Mouse (Mus musculus): ENCODE measurements around the gene Nhs. TPM values are rescaled to one million over a fixed set of nuclear protein-coding genes. Genes with fewer than 3 reads are reported as not detected.

Gene Nhs
- total and polyA plus RNA-seq, 2 experiments from 2014 or later: 4.3 to 19.1 TPM

- H3K27ac ChIP-seq (ENCODE audit: low read depth, low read length): no peak overlapping the region
- H3K4me3 ChIP-seq (ENCODE audit: low read depth, low read length): no peak overlapping the region
- H3K4me2 ChIP-seq (ENCODE audit: low read depth, low read length, poor library complexity, severe bottlenecking): no peak overlapping the region
- WGBS: 85% methylated on average over 2 of the region's 2 CpGs
- H3K9me3 ChIP-seq (ENCODE audit: low read length): no peaks in the 10 kb centered on the region
- DNase-seq (ENCODE audit: low spot score) (no peak), ATAC-seq (ENCODE audit: low FRiP score) (no peak)
- no peak overlapping the region for H3K9ac ChIP-seq (replicated peaks; ENCODE audit: low read length, poor library complexity, severe bottlenecking)
- no peaks in the 10 kb centered on the region for H3K4me1 ChIP-seq (ENCODE audit: insufficient read depth, low read length)
- no peaks in the 10 kb centered on the region for H3K36me3 ChIP-seq (ENCODE audit: insufficient read depth, low read length)
- peaks cover 2% of the 10 kb centered on the region; the same call in 1 of the 2 replicates for H3K27me3 ChIP-seq (ENCODE audit: insufficient read depth, low read length)
- TF ChIP-seq CTCF (IDR thresholded peaks at IDR 0.05): no peak
Observed at GRCm38 (mm10) chrX:161922655-161923054, 236.9 kb downstream of the Nhs start.

GRCm38 (mm10) chrX:161921581-161921980, 237.9 kb downstream of the Nhs start:
- H3K4me1 ChIP-seq (ENCODE audit: insufficient read depth, low read length): no peaks in the 10 kb centered on the region
- DNase-seq (ENCODE audit: low spot score): no peak
- ATAC-seq (ENCODE audit: low FRiP score): no peak
- no peak overlapping the region for H3K27ac ChIP-seq (ENCODE audit: low read depth, low read length)
- no peaks in the 10 kb centered on the region for H3K9me3 ChIP-seq (ENCODE audit: low read length)
- 57% methylated on average over 1 of the region's 1 CpGs for WGBS
- H3K4me3 ChIP-seq (ENCODE audit: low read depth, low read length): no peak overlapping the region
- no peak for TF ChIP-seq CTCF (IDR thresholded peaks at IDR 0.05)
- H3K9ac ChIP-seq (replicated peaks; ENCODE audit: low read length, poor library complexity, severe bottlenecking): no peak overlapping the region
- peaks cover under 1% of the 10 kb centered on the region; the same call in 1 of the 2 replicates for H3K27me3 ChIP-seq (ENCODE audit: insufficient read depth, low read length)
- no peak overlapping the region for H3K4me2 ChIP-seq (ENCODE audit: low read depth, low read length, poor library complexity, severe bottlenecking)
- H3K36me3 ChIP-seq (ENCODE audit: insufficient read depth, low read length): no peaks in the 10 kb centered on the region

DNA sequence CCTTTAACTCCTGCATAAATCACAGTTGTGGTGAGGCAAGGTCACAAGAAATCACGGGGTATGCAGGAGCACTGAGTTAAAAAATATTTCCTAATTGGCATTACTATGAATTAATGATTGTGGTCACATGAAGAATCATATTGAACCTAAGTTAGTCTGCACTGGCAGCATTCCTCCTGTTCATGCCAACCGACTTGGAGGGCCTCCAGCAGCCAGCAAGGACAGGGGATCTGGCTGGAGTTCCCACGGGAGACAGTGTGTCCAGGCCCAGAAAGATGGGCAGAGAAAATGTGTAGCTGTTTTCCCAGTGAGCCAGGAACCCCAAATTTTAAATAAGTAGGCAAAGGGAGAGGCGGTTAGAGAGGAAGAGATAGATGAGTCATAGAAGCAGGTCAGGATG, 249.6 kb downstream of the Nhs start:
- Histone ChIP-seq H3K27ac (ENCODE audit: low read depth, low read length) (no peak overlapping the region), H3K4me1 (ENCODE audit: insufficient read depth, low read length) (no peaks in the 10 kb centered on the region), H3K9ac (replicated peaks; ENCODE audit: low read length, poor library complexity, severe bottlenecking) (no peak overlapping the region), H3K4me2 (ENCODE audit: low read depth, low read length, poor library complexity, severe bottlenecking) (no peak overlapping the region), H3K9me3 (ENCODE audit: low read length) (no peaks in the 10 kb centered on the region), H3K4me3 (ENCODE audit: low read depth, low read length) (no peak overlapping the region), H3K27me3 (ENCODE audit: insufficient read depth, low read length) (peaks cover 6% of the 10 kb centered on the region; the same call in 1 of the 2 replicates), H3K36me3 (ENCODE audit: insufficient read depth, low read length) (no peaks in the 10 kb centered on the region)
- DNase-seq (ENCODE audit: low spot score) (no peak), ATAC-seq (ENCODE audit: low FRiP score) (no peak)
- 61% methylated on average over 4 of the region's 4 CpGs for WGBS
- TF ChIP-seq CTCF (IDR thresholded peaks at IDR 0.05): no peak

- H3K36me3 ChIP-seq (ENCODE audit: insufficient read depth, low read length): no peaks in the 10 kb centered on the region
- TF ChIP-seq CTCF (IDR thresholded peaks at IDR 0.05): peak; percentile 19
- no peaks in the 10 kb centered on the region for H3K4me1 ChIP-seq (ENCODE audit: insufficient read depth, low read length)
- ATAC-seq (ENCODE audit: low FRiP score) (peak; percentile 79), DNase-seq (ENCODE audit: low spot score) (peak; percentile 38)
- H3K9me3 ChIP-seq (ENCODE audit: low read length): no peaks in the 10 kb centered on the region
- peak overlapping the region; percentile 84 for H3K27ac ChIP-seq (ENCODE audit: low read depth, low read length)
- H3K4me2 ChIP-seq (ENCODE audit: low read depth, low read length, poor library complexity, severe bottlenecking): peak overlapping the region; percentile 62
- peaks cover 6% of the 10 kb centered on the region; the same call in 1 of the 2 replicates for H3K27me3 ChIP-seq (ENCODE audit: insufficient read depth, low read length)
- peak overlapping the region; percentile 54 for H3K4me3 ChIP-seq (ENCODE audit: low read depth, low read length)
- peak overlapping the region; percentile 68 for H3K9ac ChIP-seq (replicated peaks; ENCODE audit: low read length, poor library complexity, severe bottlenecking)
- WGBS: 23% methylated on average over 47 of the region's 48 CpGs
Observed at GRCm38 (mm10) chrX:161908652-161909403, 250.7 kb downstream of the Nhs start.

DNA sequence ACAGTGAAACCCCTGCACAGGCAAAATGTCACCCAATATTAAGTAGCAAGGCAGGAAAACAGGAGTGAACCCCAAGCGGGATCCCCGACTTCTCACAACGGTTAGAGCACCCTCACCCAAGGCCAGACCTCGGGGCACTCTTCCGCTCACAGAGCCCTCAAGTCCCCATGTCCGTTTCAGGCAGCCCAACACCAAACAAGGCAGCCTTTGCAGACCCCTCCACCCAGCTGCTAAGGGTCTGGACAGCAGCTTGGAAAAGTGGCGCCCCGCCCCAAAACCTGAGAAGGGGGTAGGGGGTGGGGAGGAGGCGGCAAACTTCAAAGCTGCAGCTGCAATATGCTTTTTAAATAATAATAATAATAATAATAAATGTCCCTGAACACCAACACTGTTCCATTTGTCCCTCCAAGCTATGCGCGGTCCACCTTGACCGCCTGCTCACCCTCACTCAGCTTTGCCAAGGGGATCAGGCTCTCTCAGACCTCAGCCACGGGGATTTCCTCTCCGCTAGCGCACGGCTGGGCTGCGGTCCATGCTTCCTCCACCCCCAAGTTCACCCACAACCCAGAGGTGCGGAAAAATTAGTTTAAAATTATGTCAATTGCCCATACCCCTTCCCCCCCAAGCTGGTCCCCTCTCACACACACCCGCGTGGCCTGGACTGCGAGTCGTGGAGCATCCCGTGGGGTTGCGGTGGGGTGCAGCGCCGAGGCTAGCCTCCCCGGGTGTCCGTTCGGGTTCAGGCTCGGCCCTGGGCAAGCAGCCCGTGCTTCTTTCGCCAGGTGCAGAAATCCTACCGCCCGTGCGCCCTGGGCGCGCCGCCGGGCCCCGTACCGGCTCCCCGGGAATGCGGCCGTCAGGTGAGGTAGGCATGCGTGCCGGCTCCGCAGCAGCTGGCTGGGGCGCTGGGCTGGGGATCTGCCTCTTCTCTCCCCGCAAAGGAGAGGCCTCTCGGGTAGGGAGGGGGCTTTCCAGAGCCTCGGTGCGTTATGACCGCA, 251.6 kb downstream of the Nhs start:
- DNase-seq (ENCODE audit: low spot score): no peak
- H3K27ac ChIP-seq (ENCODE audit: low read depth, low read length): peak overlapping the region; percentile 84
- H3K36me3 ChIP-seq (ENCODE audit: insufficient read depth, low read length): no peaks in the 10 kb centered on the region
- H3K4me2 ChIP-seq (ENCODE audit: low read depth, low read length, poor library complexity, severe bottlenecking): peak overlapping the region; percentile 62
- no peaks in the 10 kb centered on the region for H3K4me1 ChIP-seq (ENCODE audit: insufficient read depth, low read length)
- ATAC-seq (ENCODE audit: low FRiP score): peak; percentile 67
- no peaks in the 10 kb centered on the region for H3K9me3 ChIP-seq (ENCODE audit: low read length)
- H3K4me3 ChIP-seq (ENCODE audit: low read depth, low read length): peak overlapping the region; percentile 54
- no peak for TF ChIP-seq CTCF (IDR thresholded peaks at IDR 0.05)
- 29% methylated on average over 36 of the region's 53 CpGs for WGBS
- H3K27me3 ChIP-seq (ENCODE audit: insufficient read depth, low read length): peaks cover 6% of the 10 kb centered on the region; the same call in 1 of the 2 replicates
- H3K9ac ChIP-seq (replicated peaks; ENCODE audit: low read length, poor library complexity, severe bottlenecking): peak overlapping the region; percentile 68
